Mouse (Mus musculus) left cerebral cortex, postnatal 36 days (tissue): Measurements from ENCODE around the gene Msi2. TPM values are rescaled to one million over a fixed set of nuclear protein-coding genes. Genes with fewer than 3 reads are reported as not detected.

Source experiments
- DNase-seq, 2 experiments: peaks; one replicate each; pipeline ENCODE4 v3.0.0; 2021 to 2022; ENCODE audit warnings: low spot score in 2 of 2, mixed read lengths in 1 of 2
- intact Hi-C: fragments of 180-260 bp; cut with DNase I; formaldehyde crosslinking; loops from one replicate; pipeline ENCODE4 v1.15.1; 2025
- total RNA-seq, 2 experiments: library from RNA; stranded (reverse); gene quantifications; 2 replicates each; pipeline ENCODE4 v1.2.3; 2021

Gene Msi2
- total RNA-seq, 2 experiments from 2014 or later = 117 to 132 TPM

DNA sequence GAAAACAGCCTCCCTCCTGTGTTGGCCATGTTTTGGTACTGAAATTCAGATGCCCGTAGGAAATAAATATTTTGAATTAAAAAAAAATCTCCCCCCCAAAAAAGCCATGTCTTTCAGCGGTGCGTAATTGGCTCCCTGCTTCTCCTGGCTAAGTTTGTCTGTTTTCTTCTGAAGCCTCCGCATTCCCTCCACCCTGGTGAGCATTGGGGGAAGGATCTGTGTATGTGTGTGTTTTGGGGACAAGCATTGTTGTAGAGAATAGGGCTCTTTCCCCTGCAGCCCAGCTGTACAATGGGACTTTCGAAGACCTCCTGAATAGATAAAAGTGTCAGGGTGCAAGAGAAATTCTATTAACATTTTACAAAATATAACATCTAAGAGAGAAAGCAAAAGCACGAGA, 236.1 kb downstream of the Msi2 start:
- no peak for DNase-seq
- intact Hi-C loops = no loop called here

DNA sequence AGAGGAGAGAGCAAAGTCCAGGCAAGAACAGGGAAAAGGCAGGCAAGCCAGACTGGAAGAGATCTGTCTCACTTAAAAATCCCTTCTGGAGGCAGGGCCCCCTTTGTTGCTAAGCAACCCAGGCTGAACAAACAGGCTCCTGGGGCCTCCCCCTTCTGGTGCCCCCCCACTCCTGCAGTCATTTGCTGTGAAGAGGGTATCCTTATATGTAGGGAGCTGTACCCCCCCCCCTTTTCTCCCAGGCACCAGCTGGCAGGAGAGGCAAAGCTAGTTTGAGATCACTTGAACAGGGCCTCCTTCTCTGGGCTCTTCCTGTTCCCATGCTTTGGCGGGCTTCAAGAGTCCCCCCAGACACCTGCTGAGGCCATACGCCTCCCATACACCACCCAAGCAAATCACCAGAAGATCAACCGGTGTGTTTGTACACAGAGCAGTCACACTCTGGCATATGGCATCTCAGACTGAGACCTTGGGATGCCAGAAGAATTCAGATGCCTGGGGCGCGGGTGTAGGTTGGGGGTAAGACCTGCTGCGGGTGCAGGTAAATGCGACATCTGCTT, 236.6 kb downstream of the Msi2 start:
- intact Hi-C loops = no loop called here

DNA sequence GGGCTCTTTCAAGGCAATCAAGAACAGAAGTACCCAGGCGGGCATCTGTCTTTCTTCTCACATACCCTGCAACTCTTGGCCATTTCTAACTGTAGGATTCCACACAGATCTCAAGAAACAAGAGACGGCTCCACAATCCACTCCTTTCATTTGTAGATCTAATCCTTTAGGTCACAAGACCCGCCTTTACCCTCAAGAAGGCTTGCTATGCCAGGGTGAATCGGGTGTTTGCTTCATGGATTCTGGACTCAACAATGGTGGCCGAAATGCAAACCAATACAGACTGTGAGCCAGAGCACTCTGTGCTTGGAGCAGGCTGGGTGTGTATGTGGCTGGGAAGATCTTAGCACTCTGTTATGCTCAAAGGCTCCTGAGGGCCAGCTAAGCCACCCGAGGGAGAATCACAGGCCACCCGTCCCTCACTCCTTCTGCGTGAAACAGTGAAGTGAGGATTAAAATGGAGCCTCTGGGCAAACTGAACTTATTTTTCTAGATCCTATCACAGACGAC, 237.2 kb downstream of the Msi2 start:
- no peak for DNase-seq
- intact Hi-C loops = no loop called here

More for the DNA sequence above, 236.6 kb downstream of the Msi2 start:
- DNase-seq = no peak

DNA sequence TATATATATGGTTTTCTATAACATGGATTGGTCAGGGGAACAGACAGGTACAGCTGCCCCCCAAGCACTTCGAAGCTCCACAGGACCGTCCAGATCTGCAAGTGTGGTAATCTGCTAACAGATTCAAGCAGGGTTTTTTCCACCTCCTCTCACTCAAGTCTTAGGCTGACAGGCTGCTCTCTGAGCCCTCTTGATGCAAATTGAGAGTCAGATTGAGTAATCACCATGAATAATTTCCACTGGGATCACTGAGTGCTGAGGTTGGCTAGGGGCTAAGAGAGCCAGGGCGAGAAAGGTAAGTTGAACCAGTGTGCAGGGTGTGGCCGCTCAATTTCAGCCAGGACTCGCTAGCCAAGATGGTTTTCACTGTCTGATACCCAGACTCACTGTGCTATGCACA, 238.8 kb downstream of the Msi2 start:
- DNase-seq = no peak
- intact Hi-C loops = no loop called here

DNA sequence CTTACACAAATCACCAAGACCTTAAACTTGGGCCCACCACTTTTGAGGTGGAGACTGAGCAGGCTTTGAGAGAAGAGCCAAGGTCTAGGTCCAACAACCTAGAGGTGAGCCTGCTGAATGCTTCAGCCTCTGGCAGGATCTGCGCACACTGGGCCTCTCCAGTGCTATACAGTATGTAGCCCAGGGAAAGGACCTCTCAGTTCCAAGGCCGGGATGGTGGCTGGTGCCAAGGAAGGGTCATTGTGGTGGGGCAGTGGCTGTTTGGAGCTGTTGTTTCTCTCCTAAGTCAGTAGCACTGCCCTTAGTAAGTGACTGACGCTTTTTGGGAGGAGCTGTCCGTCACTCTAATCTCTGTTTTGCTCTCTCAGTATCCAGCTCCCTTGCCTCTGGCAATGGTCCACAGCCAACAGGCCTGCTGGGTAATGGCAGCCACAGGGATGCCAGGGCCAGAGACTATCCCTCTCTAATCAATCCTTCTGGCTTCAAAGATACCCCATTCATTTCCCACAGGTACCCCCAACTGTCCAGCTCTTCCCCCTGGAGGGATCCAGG, 243.3 kb downstream of the Msi2 start:
- intact Hi-C loops = no loop called here
- no peak for DNase-seq

DNA sequence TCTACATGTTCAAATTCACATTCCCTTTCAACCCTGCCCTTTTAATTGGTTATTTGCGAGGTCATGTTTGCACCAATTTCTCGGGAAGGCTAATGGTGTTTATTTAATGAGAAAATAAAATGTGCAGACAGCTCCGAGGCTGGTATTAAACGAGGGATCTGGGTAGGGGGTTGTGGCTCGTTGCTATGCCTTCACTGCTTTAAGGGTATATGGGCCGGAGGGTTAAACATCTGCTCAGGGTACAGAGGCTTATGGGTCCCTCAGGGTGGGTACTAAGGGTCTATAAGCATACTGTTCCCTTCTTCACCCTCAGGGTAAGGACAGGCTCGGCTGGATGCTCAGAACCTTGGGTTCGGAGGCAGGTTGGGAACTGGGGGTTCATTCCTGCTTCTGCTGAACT, 245.6 kb downstream of the Msi2 start:
- intact Hi-C loops = no loop called here
- no peak for DNase-seq

DNA sequence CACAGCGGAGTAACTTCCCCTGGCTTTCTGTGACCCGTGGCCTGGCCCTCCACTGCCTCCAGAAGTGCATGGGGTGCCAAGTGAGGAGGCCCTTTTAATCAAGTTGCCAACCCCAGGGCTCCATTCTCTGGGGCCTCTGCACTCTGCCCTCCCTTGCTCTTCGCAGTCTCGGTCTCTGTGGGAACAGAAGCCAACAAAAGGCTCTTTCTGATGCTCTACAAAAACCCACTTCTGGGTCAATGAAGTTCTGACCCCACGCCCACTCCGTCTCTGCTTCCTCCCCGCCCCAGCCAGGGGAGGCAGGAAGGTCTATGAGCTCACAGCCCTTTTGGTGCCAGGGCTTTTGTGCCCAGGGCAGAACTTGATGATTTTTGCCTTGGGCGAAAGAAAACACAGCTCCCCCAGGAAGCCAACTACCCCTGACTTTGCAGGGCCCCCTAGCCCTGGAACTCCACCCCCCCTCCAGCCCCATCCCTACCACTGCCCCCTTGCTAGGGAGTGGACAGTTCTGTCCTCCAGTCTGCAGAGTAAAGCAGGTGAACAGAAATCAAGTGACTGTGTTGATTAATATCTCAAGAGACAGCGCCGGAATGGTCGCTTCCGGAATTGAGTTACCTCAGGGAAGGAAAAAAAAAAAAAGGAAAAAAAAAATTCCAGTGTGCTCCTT, 246.2 kb downstream of the Msi2 start:
- DNase-seq = peak in 1 of 2 experiments; percentile 23
- intact Hi-C loops = no loop called here

DNA sequence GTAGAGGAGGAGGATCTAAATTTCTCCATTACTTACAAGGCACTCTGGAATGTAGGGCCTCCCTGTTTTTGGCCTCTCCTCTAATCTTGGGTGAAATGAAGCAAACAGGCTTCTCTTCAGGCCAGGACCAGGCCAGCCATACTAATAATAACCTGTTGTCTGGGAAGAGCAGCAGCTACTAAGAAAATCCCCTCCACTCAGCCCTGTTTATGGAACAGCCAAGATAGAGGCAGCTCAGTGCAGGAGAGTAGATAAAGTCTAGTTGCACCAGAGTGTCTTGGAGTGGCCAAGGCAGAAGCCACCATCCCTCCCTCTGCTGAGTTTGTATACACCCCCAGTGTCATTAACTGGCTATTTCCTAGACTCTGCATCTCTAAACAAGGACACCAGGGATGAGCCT, 247.7 kb downstream of the Msi2 start:
- intact Hi-C loops = no loop called here
- no peak for DNase-seq

DNA sequence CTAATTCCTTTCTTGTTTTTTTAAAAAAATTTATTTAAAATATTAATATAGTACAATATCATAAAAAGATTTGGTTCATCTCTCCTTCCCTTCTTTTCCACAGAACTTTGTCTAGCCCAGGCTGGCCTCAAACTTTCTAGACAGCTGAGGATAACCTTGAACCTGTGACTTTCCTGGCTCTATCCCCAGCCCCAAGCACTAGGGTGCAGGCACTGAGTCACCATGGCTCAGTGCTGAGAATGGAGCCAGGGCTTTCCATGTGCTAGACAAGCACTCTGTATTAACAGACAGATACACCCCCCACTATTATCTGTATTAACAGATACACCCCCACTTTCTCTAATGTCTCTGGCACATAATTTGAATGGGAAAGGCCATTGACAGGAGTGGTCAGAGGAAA, 249.3 kb downstream of the Msi2 start:
- intact Hi-C loops = no loop called here
- DNase-seq = no peak

DNA sequence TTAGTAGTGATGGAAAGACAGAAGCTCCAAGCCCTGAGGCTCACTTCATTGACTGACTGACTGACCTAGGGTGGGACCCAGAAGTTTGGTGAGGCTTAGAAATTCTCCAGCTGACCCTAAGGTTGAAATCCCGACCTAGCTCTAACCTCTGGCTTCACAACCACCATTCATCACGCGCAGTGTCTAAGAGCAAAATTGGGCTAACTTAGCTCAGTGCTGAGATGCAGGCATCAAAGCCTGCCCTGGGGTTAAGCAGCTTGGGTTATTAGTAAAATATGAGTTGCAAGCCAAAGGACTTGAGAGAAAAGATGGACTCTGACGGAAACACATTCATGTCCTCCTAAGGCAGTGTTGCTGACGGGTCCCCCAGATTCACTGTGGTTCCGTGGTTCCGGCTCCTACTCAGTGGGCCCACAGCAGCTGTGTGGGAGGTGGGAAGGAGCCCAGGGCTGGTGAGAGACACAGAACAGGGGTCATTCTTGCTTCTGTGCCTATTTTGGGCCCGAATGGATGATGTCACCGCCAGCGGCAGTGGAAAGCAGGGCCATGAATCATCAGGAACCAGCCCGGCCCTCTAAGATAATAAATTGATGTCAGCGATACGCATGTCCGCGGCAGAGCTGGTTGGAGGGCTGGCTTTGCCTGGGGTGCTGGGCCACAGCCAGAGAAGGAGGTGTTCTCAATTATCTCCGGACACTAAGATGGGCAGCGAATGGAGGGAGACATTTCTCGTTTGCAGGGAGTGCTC, 250.6 kb downstream of the Msi2 start:
- DNase-seq = peak; percentile 19 to 35
- intact Hi-C loops = no loop called here

DNA sequence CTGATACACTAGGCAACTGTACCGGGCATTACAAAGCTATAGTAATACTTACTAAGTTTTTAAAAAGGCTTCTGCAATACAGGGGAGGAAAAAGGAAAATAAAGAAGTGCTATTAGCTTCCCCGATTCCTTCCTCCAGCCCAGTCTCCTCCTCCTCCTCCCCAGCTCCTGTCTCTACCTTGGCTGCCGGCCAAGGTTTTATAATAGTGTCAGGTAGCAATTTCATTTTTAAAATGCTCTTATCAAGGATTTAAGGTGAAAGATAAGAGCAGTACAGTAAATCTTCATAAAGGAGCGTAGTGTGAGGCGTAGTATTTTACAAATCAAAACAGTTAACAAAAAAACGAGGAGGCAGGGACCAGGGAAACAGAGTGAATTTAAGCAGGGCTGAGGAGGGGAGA, 254.4 kb downstream of the Msi2 start:
- intact Hi-C loops = no loop called here
- DNase-seq = no peak

DNA sequence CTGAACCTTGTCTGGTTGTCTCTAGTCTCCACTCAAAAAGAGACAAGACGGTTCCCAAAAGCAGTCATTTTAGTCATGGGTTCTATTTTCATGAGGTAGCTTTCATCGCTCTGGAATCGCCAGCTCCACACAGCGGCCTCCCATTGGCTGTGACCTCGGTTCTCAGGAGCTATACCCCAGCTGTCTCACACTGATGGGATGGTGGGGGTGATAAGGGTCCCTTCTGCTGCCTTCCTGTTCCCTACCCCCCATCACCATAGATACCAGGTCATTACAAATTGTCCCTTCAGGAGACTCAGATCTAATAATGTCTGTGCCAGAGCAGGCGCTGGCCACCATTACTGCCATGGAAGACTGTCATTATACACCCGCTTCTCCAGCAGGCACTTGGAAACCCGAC, 255.5 kb downstream of the Msi2 start:
- DNase-seq = no peak
- intact Hi-C loops = no loop called here

DNA sequence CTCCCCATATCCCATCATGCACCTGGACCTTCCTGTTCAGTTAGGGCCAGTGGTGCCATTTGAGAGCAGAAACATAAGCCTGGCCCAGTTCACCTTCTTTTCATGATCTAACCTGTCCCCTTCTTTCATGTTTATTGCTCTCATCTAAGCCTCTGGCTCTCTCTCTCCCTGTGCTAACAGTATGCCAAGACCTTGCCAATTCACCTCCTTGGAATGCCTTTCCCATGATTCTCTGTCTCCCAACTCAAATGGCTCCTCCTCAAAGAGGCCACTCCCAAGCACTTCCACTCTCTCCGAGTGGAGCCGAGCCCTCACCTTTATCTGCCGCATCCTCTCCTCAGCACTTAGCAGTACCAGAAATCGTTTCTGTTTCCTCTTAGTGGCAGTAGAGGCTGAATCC, 256.7 kb downstream of the Msi2 start:
- intact Hi-C loops = no loop called here
- DNase-seq = no peak

DNA sequence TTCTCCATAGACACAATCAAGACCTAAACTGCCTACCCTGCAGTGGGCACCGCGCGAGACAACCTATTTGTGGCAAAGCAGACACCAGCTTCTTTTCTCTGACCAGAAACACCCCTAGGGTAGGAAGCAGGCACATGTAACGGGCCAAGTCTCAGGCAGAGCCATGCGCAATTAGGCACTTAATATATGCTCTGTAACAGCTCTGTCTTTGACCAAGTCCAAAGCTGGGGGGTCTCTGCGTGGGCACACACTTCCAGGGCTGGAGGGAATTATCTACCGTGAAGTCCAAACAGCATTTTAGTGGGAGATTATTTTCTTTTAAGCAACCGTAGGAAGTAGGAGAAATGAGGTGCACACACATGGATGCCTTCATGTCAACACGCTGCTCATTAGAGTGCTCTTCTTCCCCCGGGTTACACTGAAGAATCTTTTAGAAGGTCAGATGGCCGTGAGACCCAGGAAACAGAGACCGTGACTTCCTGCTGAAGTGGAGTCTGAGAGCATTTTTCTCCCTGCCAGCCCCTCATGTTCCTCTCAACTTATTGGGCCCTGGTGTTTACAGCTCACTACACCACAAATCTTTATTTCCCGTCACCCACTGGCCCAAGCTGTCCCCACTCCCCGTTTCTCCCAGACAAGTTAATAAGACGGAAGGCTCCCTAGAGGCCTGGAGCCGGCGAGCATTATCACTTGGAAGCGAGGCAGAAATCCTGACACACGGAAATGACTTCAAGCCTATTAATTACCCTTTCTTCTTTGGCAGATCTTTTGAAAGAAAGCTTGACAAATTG, 258.2 kb downstream of the Msi2 start:
- intact Hi-C loops = no loop called here
- no peak for DNase-seq

DNA sequence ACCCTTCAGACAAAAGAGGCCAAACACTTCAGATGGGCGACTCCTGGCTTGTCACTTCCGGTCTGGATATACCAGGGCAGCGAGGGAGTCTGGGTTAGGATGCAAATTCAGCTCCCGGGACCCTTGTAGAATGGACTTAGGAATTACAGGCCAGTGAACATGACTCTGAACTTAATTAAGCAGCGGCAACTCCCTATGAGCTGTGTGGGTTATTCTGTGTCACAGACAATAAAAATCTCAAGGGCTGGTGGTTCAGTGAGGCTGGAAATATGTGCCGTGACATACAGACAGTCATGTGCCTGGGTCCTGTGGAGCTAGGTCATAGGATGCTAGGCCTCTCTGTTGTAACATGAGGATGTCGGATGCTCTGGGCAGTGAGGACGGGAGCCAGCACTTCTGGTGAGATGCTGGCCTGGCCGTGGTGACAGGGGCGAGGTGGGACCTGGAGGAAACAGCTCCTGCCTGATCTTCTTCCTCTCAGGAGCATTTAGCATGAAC, 261.0 kb downstream of the Msi2 start:
- intact Hi-C loops = no loop called here
- no peak for DNase-seq

DNA sequence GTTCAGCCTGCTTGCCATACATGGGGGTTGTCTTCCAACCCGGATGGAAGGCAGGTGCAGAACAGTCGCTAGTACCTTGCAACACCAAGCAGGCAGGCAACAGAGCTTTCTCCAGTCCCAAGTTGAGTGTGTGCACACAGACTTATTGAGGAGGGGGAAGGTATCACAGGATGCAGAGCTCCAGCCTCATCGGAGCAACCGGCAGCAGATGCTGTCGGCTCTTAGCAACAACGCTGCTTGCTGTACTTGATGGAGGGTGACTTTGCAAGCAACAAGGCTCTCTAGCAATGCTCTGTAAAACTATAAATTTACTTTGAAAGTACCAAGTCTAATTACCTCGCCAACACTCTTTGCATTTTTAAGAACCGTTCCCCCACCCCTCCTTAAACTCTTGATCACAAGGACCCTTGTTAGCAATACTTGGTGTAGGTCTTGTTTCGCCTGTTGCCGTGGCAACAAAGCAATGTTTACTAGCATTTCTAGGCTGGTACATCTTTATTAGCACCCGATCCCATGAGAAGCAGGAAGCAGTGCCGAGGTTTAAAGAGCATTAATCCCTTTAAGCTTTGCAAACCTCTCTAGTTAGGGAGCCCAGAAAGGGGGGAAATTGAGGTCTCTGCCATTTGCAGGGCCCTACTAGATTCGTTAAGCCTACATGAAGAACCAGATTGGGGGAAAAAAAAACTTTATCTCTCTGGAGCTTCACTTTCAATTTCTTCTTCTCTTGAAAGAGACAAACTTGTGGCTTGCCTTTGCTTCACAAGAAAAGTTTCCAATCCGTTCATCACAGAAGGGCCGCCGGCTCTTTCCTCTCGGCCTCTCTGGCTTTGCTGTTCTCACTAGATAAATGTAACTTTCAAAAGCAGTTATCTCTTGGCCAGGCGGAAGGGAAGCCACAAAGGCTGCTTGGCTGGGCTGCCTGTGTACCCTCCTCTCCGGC, 263.2 kb downstream of the Msi2 start:
- intact Hi-C loops = no loop called here
- DNase-seq = no peak

DNA sequence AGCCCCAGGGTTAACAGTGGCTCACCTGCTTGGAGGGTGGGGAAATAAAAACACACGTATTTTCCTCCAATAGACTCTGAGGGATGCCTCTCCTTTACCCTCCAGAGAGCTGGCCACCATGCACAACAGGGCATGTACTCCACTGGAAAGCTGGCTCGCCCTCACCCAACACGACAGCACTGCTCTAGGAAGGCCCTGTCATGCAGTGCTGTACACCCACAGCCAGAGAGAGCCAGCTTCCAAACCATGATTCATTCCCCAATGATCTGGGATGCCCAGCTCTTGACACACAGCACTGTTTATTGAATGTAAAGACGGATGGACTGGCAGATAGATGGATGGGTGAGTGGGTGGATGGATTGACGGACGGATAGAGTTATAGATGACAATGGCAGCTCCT, 269.1 kb downstream of the Msi2 start:
- intact Hi-C loops = no loop called here
- no peak for DNase-seq

DNA sequence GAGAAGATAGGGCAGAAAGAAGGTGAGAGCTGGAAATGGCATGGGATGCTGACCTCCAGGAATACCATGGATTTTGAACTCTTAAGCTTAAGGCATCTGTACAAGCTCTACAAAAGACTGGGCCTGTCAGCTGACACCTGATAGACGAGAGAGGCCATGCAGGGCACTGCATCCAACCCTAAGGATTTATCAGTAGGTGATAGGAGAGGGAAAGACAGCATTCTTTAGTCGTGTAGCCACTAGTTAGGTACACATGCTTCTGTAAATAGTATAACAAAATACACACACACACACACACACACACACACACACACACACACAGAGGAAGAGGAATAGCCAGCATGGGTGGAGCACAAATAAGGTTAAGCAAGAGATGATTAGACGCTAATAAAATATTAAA, 269.7 kb downstream of the Msi2 start:
- DNase-seq = no peak
- intact Hi-C loops = no loop called here

DNA sequence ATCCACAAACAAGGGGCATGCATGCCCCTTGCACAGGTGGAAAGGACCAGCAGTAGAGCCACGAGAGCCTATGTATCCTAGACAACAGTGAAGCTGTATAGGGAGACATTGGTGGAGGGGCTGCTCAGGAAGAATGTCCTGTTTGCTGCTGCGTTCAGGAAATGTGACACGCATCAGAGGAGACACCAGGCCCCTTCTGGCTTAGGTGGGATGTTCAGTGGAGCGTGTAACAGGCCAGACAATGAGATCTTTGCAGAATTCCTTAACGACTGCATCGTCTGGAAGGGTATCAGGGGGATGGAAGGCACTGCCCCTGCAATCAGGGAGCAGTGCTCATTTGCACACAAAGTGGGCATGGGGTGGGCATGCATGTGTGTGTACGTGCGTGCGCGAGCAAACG, 271.0 kb downstream of the Msi2 start:
- intact Hi-C loops = no loop called here

More for the DNA sequence above, 271.0 kb downstream of the Msi2 start:
- DNase-seq = no peak
